Mouse (Mus musculus) 3T3-L1 (cell line): ENCODE measurements around the gene Zfp385a.

ENCODE experiments used
- DNase-seq: peaks from one replicate; pipeline ENCODE4 v3.0.0-alpha.2; 2015; ENCODE audit warnings: low read depth, low spot score

Gene Zfp385a

DNA sequence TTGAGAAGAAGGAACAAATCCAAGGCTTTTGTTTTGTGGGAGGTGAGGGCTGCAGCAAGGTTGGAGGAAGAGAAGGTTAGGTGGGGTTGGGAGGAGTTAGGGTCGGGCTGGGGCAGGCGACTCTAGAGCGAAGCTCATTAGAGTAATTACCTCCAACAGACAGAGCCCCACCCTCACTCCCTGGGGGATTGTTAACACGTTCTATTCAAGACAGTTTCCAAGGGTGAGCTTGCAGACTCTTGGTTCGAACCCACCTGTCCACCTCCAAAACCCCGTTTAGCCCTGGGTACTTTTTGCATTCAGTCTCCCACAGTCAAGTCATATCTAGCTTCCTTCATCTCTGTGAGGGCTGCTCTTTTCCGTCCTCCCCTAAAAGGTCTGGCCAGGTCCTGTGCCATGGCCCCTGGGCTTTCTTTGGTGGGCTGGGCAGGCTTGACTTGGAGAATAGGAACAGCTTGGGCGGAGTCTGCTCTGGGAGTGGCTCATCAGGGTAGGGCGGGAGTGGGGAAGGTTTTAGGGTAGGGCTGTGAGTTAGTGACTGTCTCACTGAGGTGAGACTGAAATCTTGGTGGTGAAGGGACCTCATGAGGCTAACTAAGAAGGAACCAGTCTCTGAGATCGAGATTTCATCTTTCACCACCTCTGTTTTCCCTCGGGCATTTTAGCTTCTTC lies 2.8 kb downstream of the Zfp385a start:
- no peak for DNase-seq

DNA sequence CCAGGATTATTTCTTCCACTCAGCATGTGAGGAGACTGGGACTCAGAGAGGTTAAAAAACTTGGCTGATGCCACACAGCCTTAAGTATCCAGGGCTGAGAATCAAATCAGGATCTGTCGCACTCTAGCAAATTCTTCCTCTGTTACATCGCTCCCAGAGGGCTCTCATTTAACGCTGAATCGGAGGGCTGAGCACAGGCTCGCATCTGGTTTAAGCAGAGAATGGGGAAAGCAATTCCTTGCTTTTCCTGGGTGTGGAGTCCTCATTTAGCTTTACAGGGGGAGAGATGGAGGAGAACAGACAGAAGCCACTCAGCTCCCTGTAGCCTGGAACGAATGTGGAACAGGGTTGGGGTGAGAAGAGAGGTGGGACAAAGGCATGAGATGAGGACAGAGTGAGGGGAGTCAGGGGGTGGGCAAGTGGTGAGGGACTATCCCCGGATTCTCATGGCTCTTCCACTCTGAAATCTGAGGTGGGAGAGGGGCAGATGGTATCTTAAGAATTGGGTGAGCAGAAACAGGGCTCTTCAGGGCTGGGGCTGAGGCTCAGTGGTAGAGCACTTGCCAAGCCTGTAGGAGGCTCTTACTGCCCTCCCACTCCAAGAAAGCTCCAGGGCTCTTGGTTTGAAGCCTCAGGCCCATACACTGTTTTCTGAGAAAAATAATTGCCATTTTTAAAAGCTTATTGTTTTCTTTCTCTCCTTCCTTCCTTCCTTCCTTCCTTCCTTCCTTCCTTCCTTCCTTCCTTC lies 4.2 kb downstream of the Zfp385a start:
- no peak for DNase-seq

- DNase-seq = no peak
These were observed 4.9 kb downstream of the Zfp385a start for GRCm38 (mm10) chr15:103335040-103335439.

- no peak for DNase-seq
These were observed 5.7 kb downstream of the Zfp385a start for GRCm38 (mm10) chr15:103334194-103334593.

- DNase-seq = no peak
These were observed 6.2 kb downstream of the Zfp385a start for GRCm38 (mm10) chr15:103333738-103334137.

GRCm38 (mm10) chr15:103333081-103333615 lies 6.7 kb downstream of the Zfp385a start:
- no peak for DNase-seq

GRCm38 (mm10) chr15:103323455-103324247 lies 16.2 kb downstream of the Zfp385a start:
- DNase-seq = peak; percentile 92

DNA sequence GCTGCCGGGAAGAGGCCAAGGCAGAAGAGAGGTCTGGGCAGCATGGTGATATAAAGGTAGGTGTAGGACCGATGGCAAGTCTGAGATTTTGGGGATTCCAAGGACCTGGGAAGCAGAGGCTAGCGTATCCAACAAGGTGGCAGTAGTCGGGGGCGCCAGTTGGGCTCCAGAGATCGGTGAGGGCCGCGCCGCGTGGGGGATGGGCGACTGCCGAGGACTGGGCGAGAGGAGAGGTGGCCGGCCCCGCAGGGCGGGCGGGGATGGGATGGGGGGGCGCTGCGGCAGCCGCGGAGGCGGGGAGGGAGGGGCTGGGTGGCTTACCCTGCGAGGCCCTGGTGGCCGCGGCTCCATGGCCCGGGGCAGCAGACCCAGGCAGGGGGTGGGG lies 16.8 kb downstream of the Zfp385a start:
- DNase-seq = no peak

GRCm38 (mm10) chr15:103322396-103322795 lies 17.5 kb downstream of the Zfp385a start:
- DNase-seq = no peak

DNA sequence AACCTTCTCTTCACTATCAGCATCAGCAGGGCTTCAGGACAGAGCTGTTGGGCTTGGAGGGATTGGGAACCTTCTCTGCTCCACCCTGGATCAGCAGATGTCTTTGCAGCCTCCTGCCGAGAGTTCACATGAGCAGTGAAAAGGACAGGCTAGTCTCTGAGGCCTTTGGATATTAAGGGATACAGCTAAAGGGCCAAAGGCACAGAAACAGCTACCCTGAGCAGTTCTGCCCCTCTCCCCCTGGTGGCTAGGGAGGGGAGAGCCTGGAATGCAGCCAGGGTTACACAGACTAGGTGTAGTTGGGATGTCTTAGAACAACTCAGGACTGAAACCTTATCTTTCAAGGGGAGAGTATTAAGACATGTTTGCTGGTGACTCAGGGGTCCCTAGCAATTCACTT lies 18.8 kb downstream of the Zfp385a start:
- peak; percentile 76 for DNase-seq

GRCm38 (mm10) chr15:103318201-103318816 lies 21.6 kb downstream of the Zfp385a start:
- DNase-seq = peak; percentile 56

GRCm38 (mm10) chr15:103317731-103318130 lies 22.2 kb downstream of the Zfp385a start:
- no peak for DNase-seq

- no peak for DNase-seq
These were observed 22.8 kb downstream of the Zfp385a start for GRCm38 (mm10) chr15:103317120-103317519.

DNA sequence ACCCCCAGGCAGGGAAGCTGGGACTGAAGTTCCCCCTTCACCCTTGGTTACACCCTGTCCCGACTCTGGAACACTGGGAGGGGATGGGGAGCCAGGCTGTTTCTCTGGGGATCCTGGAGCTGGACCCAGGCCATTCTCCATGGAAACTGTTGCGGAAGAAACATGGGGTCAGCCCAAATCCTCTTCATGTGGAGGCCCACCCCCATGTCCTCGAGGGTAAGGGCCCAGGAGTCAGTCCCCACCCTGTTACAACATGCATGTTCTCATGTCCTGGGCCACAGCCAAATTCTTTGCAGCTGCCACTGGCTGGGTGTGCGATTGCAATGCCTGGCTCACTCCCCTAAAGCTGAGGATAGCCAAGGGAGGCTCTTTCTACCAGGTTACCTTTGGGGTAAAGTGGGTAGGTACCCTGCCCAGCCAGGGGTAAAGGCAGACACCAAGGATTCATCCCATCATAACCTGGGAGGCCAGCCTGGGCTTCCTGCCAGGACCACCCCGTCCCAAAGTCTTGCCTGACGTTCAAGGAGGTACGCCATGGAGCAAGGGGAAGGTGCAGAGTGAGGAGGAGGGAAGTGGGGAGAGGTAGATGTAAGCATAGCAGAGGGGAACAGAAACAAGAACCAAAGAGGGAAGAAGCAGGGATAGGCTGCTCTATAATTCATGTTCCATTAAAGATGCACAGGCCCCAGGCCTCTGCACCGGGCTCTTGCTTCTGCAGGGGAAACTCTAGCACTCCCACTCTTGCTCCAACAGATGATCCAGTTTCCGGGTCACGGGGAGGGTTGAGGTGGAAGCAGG lies 23.7 kb downstream of the Zfp385a start:
- no peak for DNase-seq

GRCm38 (mm10) chr15:103315011-103315502 lies 24.8 kb downstream of the Zfp385a start:
- DNase-seq = no peak

GRCm38 (mm10) chr15:103314181-103314580 lies 25.7 kb downstream of the Zfp385a start:
- no peak for DNase-seq

DNA sequence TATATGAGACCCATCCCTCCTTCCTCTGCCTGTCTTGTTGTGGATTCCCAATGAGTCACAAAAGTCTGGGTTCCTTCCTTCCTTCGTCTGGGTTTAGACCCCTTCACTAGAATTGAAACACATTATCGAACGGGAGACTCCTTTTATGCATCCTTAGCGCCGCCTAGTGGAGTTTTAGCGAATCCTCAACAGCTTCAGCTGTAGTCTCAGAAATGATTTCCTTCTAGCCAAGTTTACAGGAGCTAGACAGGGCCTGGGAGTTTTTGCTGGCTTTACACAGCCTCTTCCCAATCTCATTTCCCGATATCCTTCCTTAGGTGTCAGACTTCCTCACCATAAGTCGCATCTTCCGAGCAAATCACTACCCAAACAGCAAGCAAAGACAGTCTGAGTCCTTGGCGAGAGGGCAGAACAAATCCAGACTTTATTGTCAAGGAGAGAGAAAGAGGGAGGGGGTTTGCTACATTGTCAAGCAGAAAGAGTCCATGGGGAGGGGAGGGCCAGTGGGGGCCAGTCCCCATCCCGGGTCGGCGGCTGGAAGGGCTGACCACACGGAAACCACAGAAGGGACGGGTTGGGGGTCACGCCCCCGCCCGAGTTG lies 26.3 kb downstream of the Zfp385a start:
- DNase-seq = peak; percentile 87

DNA sequence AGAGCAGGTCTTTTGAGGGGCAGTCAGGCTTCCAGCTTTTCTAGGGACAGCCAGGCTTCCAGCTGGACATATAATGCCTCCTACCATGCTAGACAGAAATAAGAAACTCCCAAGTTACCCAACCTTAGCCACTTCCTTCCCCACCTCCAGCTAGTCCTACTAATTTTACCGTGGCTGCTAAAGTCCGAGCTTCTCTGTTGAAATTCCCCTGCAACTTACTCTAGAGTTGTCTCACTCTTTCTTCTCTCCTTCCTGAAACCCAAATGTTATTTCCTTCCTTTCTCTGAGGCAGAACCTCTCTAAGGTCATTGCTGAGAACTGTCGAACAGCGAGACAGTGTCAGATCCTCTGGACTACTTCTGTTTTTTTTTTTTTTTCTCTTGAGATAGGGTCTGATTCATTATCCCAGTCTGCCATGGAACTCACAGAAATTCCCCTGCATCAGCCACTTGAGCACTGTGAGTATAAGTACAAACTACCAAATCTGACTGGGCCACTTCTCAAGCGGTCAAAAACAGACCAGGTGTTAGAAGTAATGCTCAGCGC lies 29.5 kb downstream of the Zfp385a start, which contains the start of gene Gpr84:
Gene Gpr84 (minus strand): TSS at position 248 of the 546 bp plus-strand sequence.
- DNase-seq = no peak

- no peak for DNase-seq
These were observed 30.9 kb downstream of the Zfp385a start for GRCm38 (mm10) chr15:103308876-103309580.
